Comparison of ENCODE assay signal across 1 mouse cellular context in the genomic region with DNA sequence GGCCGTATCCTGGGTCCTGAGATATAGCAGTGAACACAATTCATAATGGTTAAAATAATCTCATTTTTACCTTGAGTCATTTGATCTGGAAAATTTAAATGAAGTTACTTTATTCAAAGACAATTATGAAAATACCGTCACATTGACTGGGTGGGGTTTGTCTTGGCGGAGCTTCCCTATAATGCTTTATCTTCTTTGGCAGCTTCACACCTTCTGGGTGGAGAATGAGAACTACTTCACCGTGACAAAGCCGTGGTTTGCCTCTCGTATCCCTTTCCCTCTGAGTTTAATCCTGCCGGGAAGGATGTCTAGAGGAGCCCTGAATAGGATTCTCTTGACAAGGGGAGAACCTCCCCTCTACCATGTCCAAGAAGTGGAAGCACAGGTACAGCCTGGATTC.
TF ChIP-seq lines count a peak whose summit lies in the region.

No protein-coding gene starts in this region.

TF ChIP-seq in MEL, 35 proteins besides CTCF, POLR2A, EP300 and RAD21 (continued from another document):
- TF ChIP-seq GATA1 (IDR thresholded peaks at IDR 0.05; ENCODE audit: low read depth, low read length) (0 out of 2 replicates have a peak, but pooled peaks have one; percentile 34), RCOR1 (IDR thresholded peaks at IDR 0.05; ENCODE audit: low read depth, low read length) (no peak), TAL1 (IDR thresholded peaks at IDR 0.05; ENCODE audit: low read length) (peak; percentile 27)
